Mouse (Mus musculus) heart, postnatal 0 days (tissue): ENCODE results near the gene Gm9887. TPM values are rescaled to one million over a fixed set of nuclear protein-coding genes. Genes with fewer than 3 reads are reported as not detected.
A peak's percentile ranks its signal among the peaks of the same experiment; 100 is the strongest.

ENCODE experiments used
- ATAC-seq: fragments of 200-750 bp; cut with Nextera tagmentation; 2 replicates; pipeline ENCODE4 v1.8.0; 2017; ENCODE audit warnings: low read depth, moderate number of reproducible peaks, moderate library complexity; ENCODE audit not compliant: insufficient read depth
- DNase-seq: peaks from one replicate; pipeline ENCODE4 v3.0.0-alpha.2; 2016; ENCODE audit warnings: low spot score
- H3K27ac ChIP-seq: fragments of 300-500 bp; sonication (generic); 2 replicates; pipeline ENCODE4 v1.5.1; 2014; ENCODE audit warnings: low read depth, mild to moderate bottlenecking
- H3K27me3 ChIP-seq: fragments of 300-500 bp; sonication (generic); 2 replicates; pipeline ENCODE4 v1.6.1; 2014; ENCODE audit warnings: low read length, mixed read lengths; ENCODE audit not compliant: control insufficient read depth, insufficient read depth
- H3K36me3 ChIP-seq: fragments of 300-500 bp; sonication (generic); replicated peaks from 2 replicates; pipeline ENCODE4 v1.6.1; 2014; ENCODE audit warnings: low read length, mixed read lengths; ENCODE audit not compliant: control insufficient read depth, insufficient read depth
- H3K4me1 ChIP-seq: fragments of 300-500 bp; sonication (generic); 2 replicates; pipeline ENCODE4 v1.6.1; 2014; ENCODE audit warnings: antibody characterized with exemption; ENCODE audit not compliant: control insufficient read depth, insufficient read depth
- H3K4me2 ChIP-seq: fragments of 300-500 bp; sonication (generic); 2 replicates; pipeline ENCODE4 v1.6.1; 2014; ENCODE audit warnings: low read depth, mild to moderate bottlenecking, low read length, moderate library complexity
- H3K4me3 ChIP-seq: fragments of 300-500 bp; sonication (generic); 2 replicates; pipeline ENCODE4 v1.5.1; 2014; ENCODE audit warnings: low read depth, low read length
- H3K9ac ChIP-seq: fragments of 300-500 bp; sonication (generic); replicated peaks from 2 replicates; pipeline ENCODE4 v1.6.1; 2014; ENCODE audit warnings: low read depth, low read length, mixed read lengths
- H3K9me3 ChIP-seq: fragments of 300-500 bp; sonication (generic); replicated peaks from 2 replicates; pipeline ENCODE4 v1.6.1; 2016; ENCODE audit warnings: low read length; ENCODE audit not compliant: control insufficient read depth
- CTCF ChIP-seq: IDR thresholded peaks from 2 replicates; pipeline ENCODE4 v1.5.1; 2016; ENCODE audit warnings: antibody characterized with exemption, control low read depth, low read depth
- EP300 ChIP-seq: IDR thresholded peaks from 2 replicates; pipeline ENCODE4 v1.6.1; 2016; ENCODE audit warnings: antibody characterized with exemption, low read depth
- whole genome bisulfite sequencing: fragments of 180-500 bp; shearing (Covaris S2); extraction: QIAGEN DNeasy Blood & Tissue Kit; methylation state at CpG from one replicate; pipeline ENCODE4 v1.1.7; 2014; 5-methylcytosine and 5-hydroxymethylcytosine counted together
- microRNA-seq: library from miRNA; unstranded; fragments of <30 nt; microRNA quantifications from one replicate; pipeline ENCODE4, GENCODE M21; 2016
- polyA plus RNA-seq: library from polyadenylated mRNA; unstranded; fragments of >200 nt; fragmentation: Nextera tagmentation; extraction: Ambion mirVana; gene quantifications from 2 replicates; pipeline ENCODE4 v1.2.1, GENCODE M21; 2015
- total RNA-seq: library from RNA; depleted of rRNA; stranded (reverse); fragments of >200 nt; gene quantifications from 2 replicates; pipeline ENCODE4 v1.2.3, GENCODE M21; 2014; ENCODE audit warnings: low replicate concordance; rRNA removed

Gm9887 gene
- total and polyA plus RNA-seq, 2 experiments from 2014 or later, result 1.9 TPM; not detected in 1

DNA sequence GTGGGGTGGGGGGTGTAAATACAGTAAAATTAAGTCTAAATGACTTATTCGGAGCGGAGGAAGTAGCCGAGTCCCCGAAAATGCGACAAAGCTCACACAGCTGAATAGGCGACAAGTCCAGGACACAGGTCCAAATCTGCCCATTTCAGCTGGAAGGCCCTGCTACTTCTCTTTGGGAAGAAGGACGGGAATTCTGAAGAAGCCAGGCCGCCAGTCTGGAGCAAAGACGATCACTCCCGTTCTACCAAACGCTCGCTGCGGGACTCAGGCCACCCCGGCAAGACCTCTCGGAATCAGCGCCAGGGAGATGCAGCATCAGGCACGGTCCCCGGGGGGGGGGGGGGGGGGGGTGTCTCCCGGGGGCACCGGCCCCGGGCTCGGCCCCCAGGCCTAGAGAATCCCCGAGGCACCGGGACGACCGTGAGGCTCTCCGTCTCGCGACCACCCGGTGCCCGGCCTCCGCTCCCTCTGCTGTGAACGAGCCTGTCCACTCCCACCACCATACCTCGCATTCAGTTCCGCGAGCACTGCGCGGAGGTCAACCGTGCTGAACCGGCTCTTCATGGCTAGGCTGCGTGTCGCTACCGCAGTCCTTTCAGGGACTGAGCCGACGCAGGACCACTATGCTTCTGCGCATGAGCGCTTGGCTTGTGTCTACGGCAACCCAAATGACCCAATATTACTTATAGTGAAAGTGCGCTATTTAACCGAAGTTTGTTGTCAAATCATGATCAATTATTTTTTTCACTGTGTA is 15.5 kb downstream of the Gm9887 start, which contains the start of gene Nemf:
Gene Nemf, minus strand, starts transcription at position 620 of the 754 bp plus-strand sequence.
- Histone ChIP-seq H3K4me1 (no peaks in the 10 kb centered on the region), H3K27me3 (no peaks in the 10 kb centered on the region), H3K9ac (peak within 1 kb of the TSS; percentile 99), H3K9me3 (no peaks in the 10 kb centered on the region), H3K4me2 (peak within 1 kb of the TSS; percentile 94), H3K36me3 (peaks cover 31% of the 10 kb centered on the region), H3K4me3 (peak within 1 kb of the TSS; percentile 97), H3K27ac (peak within 1 kb of the TSS; percentile 76)
- DNase-seq, result peak; percentile 85
- peak; percentile 47 for ATAC-seq
- no peak for TF ChIP-seq CTCF
- no peak for TF ChIP-seq EP300
- 1% methylated on average over 38 of the region's 50 CpGs for WGBS

DNA sequence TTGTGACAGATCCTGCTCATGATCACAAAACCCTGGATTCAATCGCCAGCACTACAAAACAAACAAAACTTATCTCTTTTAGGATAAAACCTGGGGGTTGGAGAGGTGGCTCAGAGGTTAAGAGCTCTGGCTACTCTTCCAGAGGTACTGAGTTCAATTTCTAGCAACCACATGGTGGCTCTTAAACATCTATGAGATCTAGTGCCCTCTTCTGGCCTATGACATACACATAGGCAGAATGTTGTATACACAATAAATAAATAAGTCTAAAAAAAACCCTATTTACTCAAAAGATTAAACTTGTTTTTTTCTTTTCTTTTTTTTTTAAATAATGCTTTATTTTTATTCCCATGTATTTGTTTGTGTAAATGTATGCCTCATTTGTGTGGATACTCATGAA is 20.6 kb downstream of the Gm9887 start:
- H3K4me2 ChIP-seq, result no peak overlapping the region
- H3K36me3 ChIP-seq, result peaks cover 70% of the 10 kb centered on the region
- H3K27ac ChIP-seq, result no peak overlapping the region
- no peaks in the 10 kb centered on the region for H3K27me3 ChIP-seq
- DNase-seq (no peak), ATAC-seq (no peak)
- no peaks in the 10 kb centered on the region for H3K4me1 ChIP-seq
- TF ChIP-seq CTCF (no peak), EP300 (no peak)
- H3K4me3 ChIP-seq, result no peak overlapping the region
- H3K9me3 ChIP-seq, result no peaks in the 10 kb centered on the region
- H3K9ac ChIP-seq, result no peak overlapping the region
- 67% methylated on average over 1 of the region's 1 CpGs for WGBS

DNA sequence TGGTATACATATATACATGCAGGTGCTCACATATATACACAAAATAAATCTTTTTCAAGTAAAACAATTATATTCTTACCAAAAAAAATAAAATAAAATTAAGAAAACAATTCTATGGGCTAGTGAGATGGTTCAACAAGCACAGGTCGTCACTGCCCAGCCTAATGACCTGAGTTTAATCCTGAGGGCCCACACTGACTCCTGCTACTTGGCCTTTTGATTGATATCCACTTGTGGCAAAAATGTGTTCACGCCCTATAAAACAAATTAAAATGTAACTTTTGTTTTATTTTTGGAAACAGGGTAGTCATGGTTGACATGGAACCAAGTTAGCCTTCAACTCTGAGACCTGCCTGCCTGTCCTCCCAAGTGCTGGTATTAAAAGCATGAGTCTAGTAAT is 22.3 kb downstream of the Gm9887 start:
- Histone ChIP-seq H3K9me3 (no peaks in the 10 kb centered on the region), H3K36me3 (peaks cover 79% of the 10 kb centered on the region), H3K9ac (no peak overlapping the region), H3K4me1 (no peaks in the 10 kb centered on the region), H3K4me2 (no peak overlapping the region), H3K4me3 (no peak overlapping the region), H3K27ac (no peak overlapping the region), H3K27me3 (no peaks in the 10 kb centered on the region)
- TF ChIP-seq CTCF (no peak), EP300 (no peak)
- DNase-seq (no peak), ATAC-seq (no peak)
- WGBS, result 82% methylated on average over 2 of the region's 2 CpGs

DNA sequence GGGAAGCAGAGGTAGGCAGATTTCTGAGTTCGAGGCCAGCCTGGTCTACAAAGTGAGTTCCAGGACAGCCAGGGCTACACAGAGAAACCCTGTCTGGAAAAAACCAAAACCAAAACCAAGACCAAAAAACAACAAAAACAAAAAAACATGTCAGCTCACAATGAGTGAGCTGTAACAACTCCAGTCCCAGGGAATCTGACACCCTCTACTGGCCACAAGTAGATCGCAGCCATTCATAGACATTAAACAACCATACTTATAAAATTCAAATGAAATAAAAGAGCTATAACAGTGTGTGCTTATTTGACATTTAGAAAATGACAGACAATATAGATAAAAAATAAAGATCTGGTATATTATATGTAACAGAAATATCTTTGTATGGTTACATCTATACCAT is 38.7 kb downstream of the Gm9887 start:
- H3K4me3 ChIP-seq, result no peak overlapping the region
- H3K27me3 ChIP-seq, result no peaks in the 10 kb centered on the region
- no peaks in the 10 kb centered on the region for H3K4me1 ChIP-seq
- no peak overlapping the region for H3K27ac ChIP-seq
- no peak for ATAC-seq
- H3K36me3 ChIP-seq, result peaks cover 71% of the 10 kb centered on the region
- no peak overlapping the region for H3K4me2 ChIP-seq
- TF ChIP-seq CTCF (peak; percentile 59), EP300 (no peak)
- no peak overlapping the region for H3K9ac ChIP-seq
- WGBS, result 83% methylated on average over 2 of the region's 2 CpGs
- peak; percentile 29 for DNase-seq
- H3K9me3 ChIP-seq, result no peaks in the 10 kb centered on the region

DNA sequence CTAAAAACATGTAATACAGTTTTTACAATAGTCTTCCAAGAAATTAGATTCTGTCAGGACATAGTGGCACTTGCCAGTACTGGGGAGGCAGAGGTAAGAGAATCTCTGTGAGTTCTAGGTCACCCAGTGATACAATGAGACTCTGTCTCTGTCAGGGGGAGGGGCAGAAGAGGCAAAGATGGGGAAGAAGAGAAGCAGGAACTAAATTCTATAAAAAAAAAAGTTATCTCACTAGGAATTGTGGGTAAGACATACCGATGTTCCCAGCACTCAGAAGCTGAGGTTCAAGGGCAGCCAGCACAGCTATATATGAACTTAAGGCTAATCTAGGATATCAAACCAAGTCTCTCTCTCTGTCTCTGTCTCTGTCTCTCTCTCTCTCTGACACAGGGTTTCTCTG is 40.1 kb downstream of the Gm9887 start:
- Histone ChIP-seq H3K9ac (no peak overlapping the region), H3K27me3 (no peaks in the 10 kb centered on the region), H3K4me1 (no peaks in the 10 kb centered on the region), H3K27ac (no peak overlapping the region), H3K36me3 (peaks cover 68% of the 10 kb centered on the region), H3K4me2 (no peak overlapping the region), H3K4me3 (no peak overlapping the region), H3K9me3 (no peaks in the 10 kb centered on the region)
- no peak for TF ChIP-seq CTCF
- DNase-seq (no peak), ATAC-seq (no peak)
- WGBS, result 68% methylated on average over 1 of the region's 1 CpGs

DNA sequence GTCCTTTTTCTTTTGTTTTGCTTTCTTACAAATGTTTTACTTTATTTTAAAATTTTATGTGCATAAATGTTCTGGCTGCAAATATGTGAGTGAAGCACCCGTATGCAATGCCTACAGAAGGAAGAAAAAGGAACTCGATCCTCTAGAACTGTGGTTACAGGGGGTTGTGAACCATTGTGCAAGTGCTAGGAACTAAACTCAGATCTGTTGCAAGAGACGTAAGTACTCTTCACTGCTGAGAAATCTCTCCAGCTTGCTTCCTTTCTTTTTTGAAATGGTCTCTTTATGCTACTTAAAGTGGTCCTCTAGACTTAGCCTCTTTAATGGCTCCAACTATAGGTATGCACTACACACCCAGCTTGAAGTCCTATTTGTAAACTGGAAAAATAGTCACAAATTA is 41.1 kb downstream of the Gm9887 start:
- H3K4me3 ChIP-seq, result no peak overlapping the region
- peaks cover 65% of the 10 kb centered on the region for H3K36me3 ChIP-seq
- no peak overlapping the region for H3K9ac ChIP-seq
- no peak overlapping the region for H3K4me2 ChIP-seq
- H3K27ac ChIP-seq, result no peak overlapping the region
- H3K9me3 ChIP-seq, result no peaks in the 10 kb centered on the region
- DNase-seq, result no peak
- ATAC-seq, result no peak
- H3K27me3 ChIP-seq, result no peaks in the 10 kb centered on the region
- TF ChIP-seq CTCF, result no peak
- TF ChIP-seq EP300, result no peak
- 90% methylated on average over 3 of the region's 3 CpGs for WGBS
- no peaks in the 10 kb centered on the region for H3K4me1 ChIP-seq

Small RNA genes within 50 kb of the gene (microRNA-seq; reads per million reads assigned to microRNA genes)
- gene Gm47299 (not detected), gene Gm47305 (not detected)

Other genes with a start within 250 kb of the Gm9887 start
- gene Rps29, start 213.3 kb downstream of the Gm9887 start, total RNA-seq, result 67.6 and 219 TPM in 2 replicates
- 1,581 and 1,638 TPM in 2 replicates for gene Rps29, start 213.3 kb downstream of the Gm9887 start, polyA plus RNA-seq
- gene Lrr1, start 203.6 kb downstream of the Gm9887 start, total RNA-seq, result 3.9 TPM in 1 of 2 replicates, not detected in the other
- 4.0 and 5.1 TPM in 2 replicates for gene Lrr1, start 203.6 kb downstream of the Gm9887 start, polyA plus RNA-seq
- 57.0 and 86.3 TPM in 2 replicates for gene Rpl36al, start 188.4 kb downstream of the Gm9887 start, total RNA-seq
- 502 and 513 TPM in 2 replicates for gene Rpl36al, start 188.4 kb downstream of the Gm9887 start, polyA plus RNA-seq
- gene Mgat2, start 188.3 kb downstream of the Gm9887 start, total RNA-seq, result 43.1 and 55.0 TPM in 2 replicates
- 28.2 and 29.9 TPM in 2 replicates for gene Mgat2, start 188.3 kb downstream of the Gm9887 start, polyA plus RNA-seq
- 6.3 and 13.1 TPM in 2 replicates for gene Gm49383, start 175.4 kb downstream of the Gm9887 start, total RNA-seq
- gene Gm49383, start 175.4 kb downstream of the Gm9887 start, polyA plus RNA-seq, result 7.9 and 8.6 TPM in 2 replicates
- gene Dnaaf2, start 174.0 kb downstream of the Gm9887 start, total RNA-seq, result 1.8 and 3.7 TPM in 2 replicates
- gene Dnaaf2, start 174.0 kb downstream of the Gm9887 start, polyA plus RNA-seq, result 3.8 and 4.8 TPM in 2 replicates
- 0.46 and 7.1 TPM in 2 replicates for gene Gm49384, start 168.2 kb downstream of the Gm9887 start, total RNA-seq
- 5.5 and 6.1 TPM in 2 replicates for gene Gm49384, start 168.2 kb downstream of the Gm9887 start, polyA plus RNA-seq
- 0.88 and 2.2 TPM in 2 replicates for gene Pole2, start 144.3 kb downstream of the Gm9887 start, total RNA-seq
- gene Pole2, start 144.3 kb downstream of the Gm9887 start, polyA plus RNA-seq, result 5.0 and 5.2 TPM in 2 replicates
- gene Klhdc1, start 131.3 kb downstream of the Gm9887 start, total RNA-seq, result 4.0 and 9.7 TPM in 2 replicates
- 19.1 and 24.9 TPM in 2 replicates for gene Klhdc1, start 131.3 kb downstream of the Gm9887 start, polyA plus RNA-seq
- gene Klhdc2, start 75.8 kb downstream of the Gm9887 start, total RNA-seq, result 168 and 198 TPM in 2 replicates
- gene Klhdc2, start 75.8 kb downstream of the Gm9887 start, polyA plus RNA-seq, result 128 and 134 TPM in 2 replicates
- 12.1 and 23.2 TPM in 2 replicates for gene Nemf, start 15.3 kb downstream of the Gm9887 start, total RNA-seq
- 45.7 and 45.9 TPM in 2 replicates for gene Nemf, start 15.3 kb downstream of the Gm9887 start, polyA plus RNA-seq
- gene Arf6, start 308 bp downstream of the Gm9887 start, total RNA-seq, result 115 and 155 TPM in 2 replicates
- 32.4 and 35.6 TPM in 2 replicates for gene Arf6, start 308 bp downstream of the Gm9887 start, polyA plus RNA-seq
- 2.2 and 9.2 TPM in 2 replicates for gene Vcpkmt, start 210.6 kb upstream of the Gm9887 start, total RNA-seq
- gene Vcpkmt, start 210.6 kb upstream of the Gm9887 start, polyA plus RNA-seq, result 9.6 and 10.6 TPM in 2 replicates